Mouse (Mus musculus) ES-E14 (cell line): Measurements from ENCODE around the gene Prkcz.

ENCODE experiments used
- CHD2 ChIP-seq: IDR thresholded peaks from 2 replicates; pipeline ENCODE4 v1.6.1; 2014; ENCODE audit warnings: mild to moderate bottlenecking, low read depth, low read length, inconsistent platforms
- HCFC1 ChIP-seq: IDR thresholded peaks from 2 replicates; pipeline ENCODE4 v1.6.1; 2012; ENCODE audit warnings: low read length, inconsistent platforms, borderline replicate concordance; ENCODE audit not compliant: insufficient read depth
- ZC3H11A ChIP-seq: IDR thresholded peaks from 2 replicates; pipeline ENCODE4 v1.6.1; 2012; ENCODE audit warnings: low read depth, mild to moderate bottlenecking, inconsistent platforms, low read length, borderline replicate concordance
- ZNF384 ChIP-seq: IDR thresholded peaks from 2 replicates; pipeline ENCODE4 v1.6.1; 2012; ENCODE audit warnings: low read depth, low read length, inconsistent platforms

DNA sequence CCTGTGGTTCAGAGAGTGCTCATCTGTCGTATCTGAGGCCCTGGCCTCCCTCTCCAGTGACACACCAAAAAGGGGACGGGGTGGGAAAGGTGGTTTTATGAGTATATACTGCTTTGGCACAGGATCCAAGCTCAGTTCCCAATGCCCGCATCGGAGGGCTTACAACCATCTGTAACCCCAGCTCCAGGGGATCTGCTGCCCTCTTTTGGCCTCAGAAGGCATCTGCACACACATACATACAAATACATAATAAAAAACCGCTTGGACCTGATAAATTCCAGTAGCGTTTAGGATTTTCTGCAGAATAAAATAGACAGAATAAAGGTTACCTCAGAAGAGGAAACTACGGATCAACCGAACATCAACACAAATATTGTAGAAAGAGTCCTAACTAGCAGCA, 82.1 kb downstream of the Prkcz start:
- TF ChIP-seq CHD2 (no peak), HCFC1 (no peak), ZC3H11A (no peak), ZNF384 (no peak)
